Mouse (Mus musculus) layer of hippocampus, adult 18-20 months (tissue): ENCODE measurements at regions not wholly inside any gene's neighbourhood (a gene's known extent, or its start where the extent isn't known, plus 50 kb on each side); places are given as distances from the start of the nearest gene placed in this dataset.

Experiments used
- DNase-seq, 2 experiments: peaks; one replicate each; pipeline ENCODE4 v3.0.0; 2022; ENCODE audit warnings: low spot score in 2 of 2

- DNase-seq: no peak
These were observed 97.9 kb upstream of the Eef1e1 start for GRCm38 (mm10) chr13:38756629-38757227.

- DNase-seq: no peak
These were observed 94.9 kb upstream of the Eef1e1 start for GRCm38 (mm10) chr13:38753722-38754121.

GRCm38 (mm10) chr13:38751876-38752275 is 93.0 kb upstream of the Eef1e1 start:
- DNase-seq: no peak

GRCm38 (mm10) chr13:38740066-38740465 is 81.2 kb upstream of the Eef1e1 start:
- no peak for DNase-seq

- DNase-seq: no peak
These were observed 77.6 kb upstream of the Eef1e1 start for GRCm38 (mm10) chr13:38736361-38737035.

GRCm38 (mm10) chr13:38735294-38735693 is 76.4 kb upstream of the Eef1e1 start:
- no peak for DNase-seq

GRCm38 (mm10) chr13:38733246-38733645 is 74.4 kb upstream of the Eef1e1 start:
- DNase-seq: no peak

- no peak for DNase-seq
These were observed 66.6 kb upstream of the Eef1e1 start for GRCm38 (mm10) chr13:38725452-38725851.

GRCm38 (mm10) chr13:38721166-38721565 is 62.3 kb upstream of the Eef1e1 start:
- DNase-seq: no peak

GRCm38 (mm10) chr13:38714838-38715237 is 56.0 kb upstream of the Eef1e1 start:
- no peak for DNase-seq
